Mouse (Mus musculus) spleen, adult 2 months (tissue): ENCODE results near the gene Kcna5. TPM values are rescaled to one million over a fixed set of nuclear protein-coding genes. Genes with fewer than 3 reads are reported as not detected.

Experiments
- DNase-seq, 2 experiments: peaks; one replicate each; pipeline versions ENCODE4 v3.0.0 to v3.0.0-alpha.2; 2012 to 2021; ENCODE audit warnings: low spot score in 2 of 2, low read depth in 1 of 2
- H3K27ac ChIP-seq: fragments of 200-500 bp; 2 replicates; pipeline ENCODE4 v1.5.1; 2012; ENCODE audit warnings: low read length, inconsistent platforms; ENCODE audit not compliant: insufficient read depth
- H3K27me3 ChIP-seq: fragments of 200-500 bp; 2 replicates; pipeline ENCODE4 v1.6.1; 2012; ENCODE audit warnings: mild to moderate bottlenecking, moderate library complexity, low read length, inconsistent platforms; ENCODE audit not compliant: control insufficient read depth, insufficient read depth
- H3K36me3 ChIP-seq: fragments of 200-500 bp; 2 replicates; pipeline ENCODE4 v1.6.1; 2012; ENCODE audit warnings: mild to moderate bottlenecking, low read length, inconsistent platforms; ENCODE audit not compliant: control insufficient read depth, insufficient read depth
- H3K4me1 ChIP-seq: fragments of 200-500 bp; 2 replicates; pipeline ENCODE4 v1.6.1; 2011; ENCODE audit warnings: inconsistent platforms; ENCODE audit not compliant: control insufficient read depth, insufficient read depth, insufficient read length
- H3K4me3 ChIP-seq: fragments of 200-500 bp; 2 replicates; pipeline ENCODE4 v1.5.1; 2011; ENCODE audit warnings: mild to moderate bottlenecking, inconsistent platforms; ENCODE audit not compliant: insufficient read depth, insufficient read length; ENCODE audit errors: extremely low read depth
- CTCF ChIP-seq: fragments of 200-500 bp; IDR thresholded peaks from 2 replicates; pipeline ENCODE4 v1.5.1; 2011; ENCODE audit warnings: mild to moderate bottlenecking, inconsistent platforms; ENCODE audit not compliant: insufficient read depth, insufficient read length, insufficient replicate concordance; ENCODE audit errors: extremely low read depth
- POLR2A ChIP-seq: fragments of 200-500 bp; IDR thresholded peaks from 2 replicates; pipeline ENCODE4 v1.6.1; 2011; ENCODE audit warnings: low read depth, low read length, inconsistent platforms
- WGBS: fragments of 180-500 bp; shearing (Covaris S2); methylation state at CpG from one replicate; pipeline ENCODE4 v1.1.7; 2018; 5-methylcytosine and 5-hydroxymethylcytosine counted together
- polyA plus RNA-seq: library from polyadenylated mRNA; depleted of rRNA; stranded (reverse); fragments of >200 nt; gene quantifications from 2 replicates; pipeline ENCODE4 v1.2.3, GENCODE M21; 2012

The Kcna5 gene
- polyA plus RNA-seq, 1 experiment = 0.25 TPM

GRCm38 (mm10) chr6:126560696-126561095, 25.5 kb upstream of the Kcna5 start:
- TF ChIP-seq CTCF (no peak), POLR2A (no peak)
- no peak for DNase-seq
- Histone ChIP-seq H3K27ac (no peak overlapping the region), H3K36me3 (no peaks in the 10 kb centered on the region), H3K27me3 (no peaks in the 10 kb centered on the region), H3K4me3 (no peak overlapping the region), H3K4me1 (no peaks in the 10 kb centered on the region)
- 82% methylated on average over 1 of the region's 1 CpGs for WGBS

DNA sequence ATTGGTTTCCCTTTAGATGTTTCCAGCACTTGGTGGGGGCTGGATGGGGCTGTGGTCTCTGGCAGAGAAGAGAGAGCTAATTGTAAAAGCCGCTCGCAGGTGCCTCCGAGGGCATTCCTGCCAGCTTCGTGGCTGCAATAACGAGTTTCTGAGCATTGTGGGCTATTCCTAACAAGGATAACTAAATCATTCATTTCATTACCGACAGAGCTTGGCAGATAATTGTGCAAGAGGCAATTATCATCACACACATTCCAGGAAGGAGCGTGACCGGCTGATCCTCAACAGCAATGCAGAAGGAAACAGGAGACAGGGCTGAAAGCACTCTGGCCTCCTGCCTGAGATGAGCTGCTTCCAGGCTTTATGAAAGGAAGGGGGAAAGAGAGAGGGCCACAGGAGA, 24.8 kb upstream of the Kcna5 start:
- no peak overlapping the region for H3K4me3 ChIP-seq
- H3K36me3 ChIP-seq = no peaks in the 10 kb centered on the region
- WGBS = 65% methylated on average over 8 of the region's 8 CpGs
- H3K4me1 ChIP-seq = no peaks in the 10 kb centered on the region
- H3K27me3 ChIP-seq = no peaks in the 10 kb centered on the region
- H3K27ac ChIP-seq = no peak overlapping the region
- no peak for DNase-seq
- TF ChIP-seq CTCF = no peak
- TF ChIP-seq POLR2A = no peak

DNA sequence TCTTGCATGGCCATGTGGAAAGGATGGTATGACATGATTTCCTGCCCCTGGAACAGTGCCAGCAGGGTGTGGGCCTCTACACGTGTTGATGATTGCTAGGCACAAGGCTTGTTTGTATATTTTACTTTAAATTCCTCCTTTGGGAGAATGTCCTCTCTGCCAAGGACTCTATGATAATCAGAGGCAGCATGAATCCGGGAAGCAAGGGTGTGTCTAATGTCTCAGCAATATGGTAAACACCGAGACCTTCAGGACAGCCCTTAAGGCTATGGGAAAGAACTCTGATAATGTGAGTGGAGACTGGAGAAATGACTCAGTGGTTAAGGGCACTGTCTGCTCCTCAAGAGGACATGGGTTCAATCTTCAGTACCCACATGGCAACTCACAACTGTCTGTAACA, 23.1 kb upstream of the Kcna5 start:
- H3K27me3 ChIP-seq = no peaks in the 10 kb centered on the region
- H3K4me1 ChIP-seq = no peaks in the 10 kb centered on the region
- no peak overlapping the region for H3K4me3 ChIP-seq
- TF ChIP-seq POLR2A = no peak
- TF ChIP-seq CTCF = no peak
- no peaks in the 10 kb centered on the region for H3K36me3 ChIP-seq
- WGBS = 68% methylated on average over 3 of the region's 3 CpGs
- DNase-seq = no peak
- H3K27ac ChIP-seq = no peak overlapping the region

- TF ChIP-seq CTCF (no peak), POLR2A (no peak)
- WGBS = 28% methylated on average over 9 of the region's 9 CpGs
- no peak overlapping the region for H3K4me3 ChIP-seq
- H3K27ac ChIP-seq = no peak overlapping the region
- no peaks in the 10 kb centered on the region for H3K27me3 ChIP-seq
- no peak for DNase-seq
- no peaks in the 10 kb centered on the region for H3K4me1 ChIP-seq
- H3K36me3 ChIP-seq = no peaks in the 10 kb centered on the region
Observed at GRCm38 (mm10) chr6:126553812-126554211, 18.6 kb upstream of the Kcna5 start.

DNA sequence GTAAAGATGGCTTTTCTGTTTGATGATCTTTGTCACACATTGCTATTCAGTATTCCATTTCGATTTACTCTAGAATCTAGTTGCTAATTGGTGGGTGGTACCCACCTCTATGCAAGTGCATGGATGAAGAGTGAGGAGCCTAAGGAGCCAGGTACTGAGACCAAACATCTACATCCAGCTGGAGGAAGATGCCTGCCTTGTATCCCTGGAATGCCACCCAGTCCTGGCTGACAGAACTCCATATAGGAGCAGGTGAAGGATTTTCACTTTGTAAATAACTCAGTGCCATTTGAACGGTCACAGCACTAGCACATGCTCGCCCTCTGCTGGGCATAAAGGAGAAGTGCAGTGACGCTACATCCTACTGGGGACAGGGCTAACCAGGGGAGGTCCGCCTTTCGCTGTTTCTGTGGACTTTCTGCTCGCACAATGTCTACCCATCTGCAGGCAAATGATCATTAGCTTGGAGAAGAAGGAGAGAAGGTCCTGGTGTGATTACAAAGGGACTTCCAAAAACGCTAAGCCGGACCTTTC, 16.7 kb upstream of the Kcna5 start:
- TF ChIP-seq POLR2A (no peak), CTCF (peak; percentile 80; the same call in 1 of the 2 replicates)
- 19% methylated on average over 9 of the region's 9 CpGs for WGBS
- no peaks in the 10 kb centered on the region for H3K4me1 ChIP-seq

GRCm38 (mm10) chr6:126544107-126545036, 9.2 kb upstream of the Kcna5 start:
- Histone ChIP-seq H3K36me3 (no peaks in the 10 kb centered on the region), H3K27me3 (no peaks in the 10 kb centered on the region), H3K27ac (no peak overlapping the region), H3K4me1 (no peaks in the 10 kb centered on the region), H3K4me3 (no peak overlapping the region)
- TF ChIP-seq CTCF (no peak), POLR2A (no peak)
- WGBS = 86% methylated on average over 16 of the region's 16 CpGs
- no peak for DNase-seq

More for the DNA sequence above, 16.7 kb upstream of the Kcna5 start:
- Histone ChIP-seq H3K4me3 (no peak overlapping the region), H3K36me3 (no peaks in the 10 kb centered on the region), H3K27me3 (no peaks in the 10 kb centered on the region), H3K27ac (no peak overlapping the region)
- DNase-seq = no peak

GRCm38 (mm10) chr6:126542724-126543123, 7.5 kb upstream of the Kcna5 start:
- H3K4me3 ChIP-seq = no peak overlapping the region
- H3K27ac ChIP-seq = no peak overlapping the region
- no peak for DNase-seq
- WGBS = 82% methylated on average over 4 of the region's 4 CpGs
- no peaks in the 10 kb centered on the region for H3K27me3 ChIP-seq
- H3K4me1 ChIP-seq = no peaks in the 10 kb centered on the region
- no peaks in the 10 kb centered on the region for H3K36me3 ChIP-seq
- no peak for TF ChIP-seq CTCF
- no peak for TF ChIP-seq POLR2A
